Comparison of ENCODE assay signal across 8 mouse cellular contexts in the genomic region with DNA sequence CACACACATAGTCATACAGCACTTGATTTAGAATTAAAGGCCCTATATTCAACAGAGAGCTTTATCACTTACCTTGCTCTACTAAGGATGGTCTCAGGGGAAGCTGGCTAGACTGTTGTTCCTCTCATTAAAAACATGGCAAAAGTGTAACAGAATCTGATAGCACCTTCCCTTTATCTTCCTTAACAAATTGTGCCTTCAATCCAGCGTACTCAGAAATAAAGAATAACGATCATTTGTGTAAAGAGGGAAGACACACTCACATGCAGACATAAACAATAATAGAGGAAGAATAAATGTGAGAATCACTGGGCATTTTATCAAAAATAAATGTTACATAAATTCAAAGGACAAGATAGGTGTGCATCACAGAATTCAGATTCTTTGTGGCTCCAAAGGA. TPM values are rescaled to one million over a fixed set of nuclear protein-coding genes. Genes with fewer than 3 reads are reported as not detected.
A peak's percentile ranks its signal among the peaks of the same experiment; 100 is the strongest.
DNase-seq lines count a peak whose midpoint lies in the region; ATAC-seq and TF ChIP-seq lines count a peak whose summit lies in the region.

A gene (plus strand): TSS at position 301 of the 400 bp plus-strand sequence.

- no peaks in the 10 kb centered on the region for H3K36me3 ChIP-seq in kidney, embryonic 15.5 days
- no peaks in the 10 kb centered on the region for H3K36me3 ChIP-seq in embryonic facial prominence, embryonic 15.5 days
- no peaks in the 10 kb centered on the region for H3K36me3 ChIP-seq in hindbrain, embryonic 11.5 days (ENCODE audit: control insufficient read depth, insufficient read depth, low read length)
- no peaks in the 10 kb centered on the region for H3K36me3 ChIP-seq in liver, embryonic 14.5 days (replicated peaks; ENCODE audit: control insufficient read depth, insufficient read depth, low read depth)

- no peak for TF ChIP-seq EP300 in liver, embryonic 14.5 days (IDR thresholded peaks at IDR 0.05; ENCODE audit: low read depth)

- no peak for ATAC-seq in kidney, embryonic 15.5 days (replicated peaks; ENCODE audit: low FRiP score)
- ATAC-seq in embryonic facial prominence, embryonic 15.5 days (ENCODE audit: insufficient number of reproducible peaks, low FRiP score, low TSS enrichment, low read depth) = no peak
- ATAC-seq in hindbrain, embryonic 11.5 days (ENCODE audit: low FRiP score) = no peak
- no peak for ATAC-seq in liver, embryonic 14.5 days (ENCODE audit: insufficient read depth)

- H3K27me3 ChIP-seq in kidney, embryonic 15.5 days = peaks cover 4% of the 10 kb centered on the region; the same call in 1 of the 2 replicates
- H3K27me3 ChIP-seq in embryonic facial prominence, embryonic 15.5 days = no peaks in the 10 kb centered on the region
- no peaks in the 10 kb centered on the region for H3K27me3 ChIP-seq in hindbrain, embryonic 11.5 days (ENCODE audit: control insufficient read depth, insufficient read depth, low read length)
- H3K27me3 ChIP-seq in liver, embryonic 14.5 days (ENCODE audit: control insufficient read depth, insufficient read depth, low read length) = no peaks in the 10 kb centered on the region

- no peaks in the 10 kb centered on the region for H3K9me3 ChIP-seq in kidney, embryonic 15.5 days (replicated peaks)
- no peaks in the 10 kb centered on the region for H3K9me3 ChIP-seq in embryonic facial prominence, embryonic 15.5 days (replicated peaks)
- H3K9me3 ChIP-seq in hindbrain, embryonic 11.5 days (ENCODE audit: control insufficient read depth, low read length) = no peaks in the 10 kb centered on the region
- no peaks in the 10 kb centered on the region for H3K9me3 ChIP-seq in liver, embryonic 14.5 days (ENCODE audit: control insufficient read depth, low read length)

- peak within 1 kb of the TSS; percentile 93 for H3K4me2 ChIP-seq in kidney, embryonic 15.5 days
- peak within 1 kb of the TSS; percentile 91 for H3K4me2 ChIP-seq in embryonic facial prominence, embryonic 15.5 days (replicated peaks)
- H3K4me2 ChIP-seq in hindbrain, embryonic 11.5 days (replicated peaks; ENCODE audit: low read depth, low read length) = peak within 1 kb of the TSS; percentile 80
- H3K4me2 ChIP-seq in liver, embryonic 14.5 days (ENCODE audit: low read depth) = peak within 1 kb of the TSS; percentile 83

- DNase-seq in kidney, postnatal 4 days = no peak
- DNase-seq in hindbrain, embryonic 11.5 days (ENCODE audit: low spot score) = no peak
- DNase-seq in liver, embryonic 14.5 days (ENCODE audit: low read depth in 3 of 3, low spot score in 3 of 3) = no peak
- DNase-seq in yolk sac, embryonic 10.5 days (ENCODE audit: low spot score) = no peak
- no peak for DNase-seq in c-Kit-positive CD71-positive TER-119-positive erythroid progenitor cells, embryonic 14.5 days (ENCODE audit: low spot score)
- DNase-seq in right cerebral cortex, postnatal 4 days = no peak

- WGBS in kidney, embryonic 15.5 days = 96% methylated on average over 2 of the region's 2 CpGs
- WGBS in embryonic facial prominence, embryonic 15.5 days = 97% methylated on average over 2 of the region's 2 CpGs
- WGBS in hindbrain, embryonic 11.5 days = 95% methylated on average over 2 of the region's 2 CpGs
- WGBS in liver, embryonic 14.5 days (ENCODE audit: insufficient replicate concordance) = 69% methylated on average over 2 of the region's 2 CpGs

- peak within 1 kb of the TSS; percentile 76 for H3K4me3 ChIP-seq in kidney, embryonic 15.5 days (replicated peaks)
- peak within 1 kb of the TSS; percentile 79 for H3K4me3 ChIP-seq in embryonic facial prominence, embryonic 15.5 days (replicated peaks)
- H3K4me3 ChIP-seq in hindbrain, embryonic 11.5 days (ENCODE audit: low read depth, low read length) = peak within 1 kb of the TSS; percentile 77; the same call in 1 of the 2 replicates
- peak within 1 kb of the TSS; percentile 69 to 74 for H3K4me3 ChIP-seq in liver, embryonic 14.5 days (ENCODE audit: insufficient read depth in 1 of 2, low read depth in 2 of 2, low read length in 2 of 2)

- no peak for TF ChIP-seq CTCF in liver, embryonic 14.5 days (IDR thresholded peaks at IDR 0.05; ENCODE audit: low read depth)

- no peak within 1 kb of the TSS; the same call in 1 of the 2 replicates for H3K9ac ChIP-seq in kidney, embryonic 15.5 days
- H3K9ac ChIP-seq in embryonic facial prominence, embryonic 15.5 days = no peak within 1 kb of the TSS
- H3K9ac ChIP-seq in hindbrain, embryonic 11.5 days (ENCODE audit: low read depth, low read length) = no peak within 1 kb of the TSS
- H3K9ac ChIP-seq in liver, embryonic 14.5 days (replicated peaks) = peak within 1 kb of the TSS; percentile 23; the same call in 1 of the 2 replicates

- no peak within 1 kb of the TSS for H3K27ac ChIP-seq in kidney, embryonic 15.5 days
- H3K27ac ChIP-seq in embryonic facial prominence, embryonic 15.5 days (replicated peaks) = no peak within 1 kb of the TSS; the same call in 1 of the 2 replicates
- no peak within 1 kb of the TSS for H3K27ac ChIP-seq in hindbrain, embryonic 11.5 days (ENCODE audit: low read depth, low read length)
- no peak within 1 kb of the TSS for H3K27ac ChIP-seq in liver, embryonic 14.5 days

- H3K4me1 ChIP-seq in kidney, embryonic 15.5 days = peaks cover 31% of the 10 kb centered on the region
- H3K4me1 ChIP-seq in embryonic facial prominence, embryonic 15.5 days = peaks cover 44% of the 10 kb centered on the region
- peaks cover 4% of the 10 kb centered on the region; the same call in 1 of the 2 replicates for H3K4me1 ChIP-seq in hindbrain, embryonic 11.5 days (replicated peaks; ENCODE audit: control insufficient read depth, insufficient read depth, low read length)
- peaks cover 0 to 24% of the 10 kb centered on the region in 2 experiments; a peak in 3 of 4 replicates for H3K4me1 ChIP-seq in liver, embryonic 14.5 days (replicated peaks; ENCODE audit: control insufficient read depth in 2 of 2, insufficient read depth in 2 of 2, low read length in 1 of 2)

RNA-seq across cellular contexts. Expression of the gene that starts here (rescaled TPM):
- polyA plus RNA-seq in kidney, embryonic 15.5 days (2015; fragmentation: Nextera tagmentation; extraction: Ambion mirVana) = 5.7 and 6.3 TPM in 2 replicates
- polyA plus RNA-seq in embryonic facial prominence, embryonic 15.5 days (2015; fragmentation: Nextera tagmentation; extraction: Ambion mirVana) = 11.0 and 11.5 TPM in 2 replicates
- polyA plus RNA-seq in hindbrain, embryonic 11.5 days (2014; fragmentation: Nextera tagmentation; extraction: Ambion mirVana) = 23.2 and 25.4 TPM in 2 replicates
- 1.1 TPM in 2 replicates for polyA plus RNA-seq in liver, embryonic 14.5 days (2012; rRNA removed)
- 1.2 and 1.9 TPM in 2 replicates for polyA plus RNA-seq in liver, embryonic 14.5 days (2014; fragmentation: Nextera tagmentation; extraction: Ambion mirVana)
